Mouse (Mus musculus): ENCODE results near the gene Hrk. TPM values are rescaled to one million over a fixed set of nuclear protein-coding genes. Genes with fewer than 3 reads are reported as not detected.

The Hrk gene
- polyA plus RNA-seq, 1 experiment from 2014 or later, result not detected

DNA sequence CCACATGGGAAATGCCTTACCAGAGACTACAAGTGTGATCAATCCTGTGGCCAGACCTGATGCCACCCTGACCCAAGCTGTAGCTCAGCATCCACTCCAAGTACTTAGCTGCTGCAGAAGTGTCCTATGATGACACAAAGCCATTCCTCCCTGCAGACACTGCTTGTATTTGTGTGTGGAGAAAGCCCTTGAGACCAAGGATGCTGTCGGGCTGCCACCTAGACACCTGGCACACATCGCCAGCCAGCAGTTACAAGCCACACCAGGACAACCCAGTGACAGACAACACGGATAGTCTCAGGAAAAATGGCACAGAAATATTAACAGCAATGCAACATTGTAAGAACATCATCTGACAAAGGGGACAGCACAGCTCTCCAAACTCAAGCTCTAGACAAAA lies 19.0 kb upstream of the Hrk start:
- no peak overlapping the region for H3K4me3 ChIP-seq (ENCODE audit: inconsistent target)
- WGBS (ENCODE audit: missing documents), result 100% methylated on average over 3 of the region's 3 CpGs
- H3K36me3 ChIP-seq (ENCODE audit: inconsistent target), result peaks cover 26% of the 10 kb centered on the region; the same call in 1 of the 2 replicates
- peaks cover 74% of the 10 kb centered on the region for H3K79me2 ChIP-seq (ENCODE audit: inconsistent target)
- H3K27ac ChIP-seq, result no peak overlapping the region

GRCm38 (mm10) chr5:118145999-118146679 lies 18.3 kb upstream of the Hrk start:
- 95% methylated on average over 15 of the region's 15 CpGs for WGBS (ENCODE audit: missing documents)
- Histone ChIP-seq H3K27ac (no peak overlapping the region), H3K79me2 (ENCODE audit: inconsistent target) (peaks cover 81% of the 10 kb centered on the region), H3K4me3 (ENCODE audit: inconsistent target) (no peak overlapping the region), H3K36me3 (ENCODE audit: inconsistent target) (peaks cover 20% of the 10 kb centered on the region; the same call in 1 of the 2 replicates)

DNA sequence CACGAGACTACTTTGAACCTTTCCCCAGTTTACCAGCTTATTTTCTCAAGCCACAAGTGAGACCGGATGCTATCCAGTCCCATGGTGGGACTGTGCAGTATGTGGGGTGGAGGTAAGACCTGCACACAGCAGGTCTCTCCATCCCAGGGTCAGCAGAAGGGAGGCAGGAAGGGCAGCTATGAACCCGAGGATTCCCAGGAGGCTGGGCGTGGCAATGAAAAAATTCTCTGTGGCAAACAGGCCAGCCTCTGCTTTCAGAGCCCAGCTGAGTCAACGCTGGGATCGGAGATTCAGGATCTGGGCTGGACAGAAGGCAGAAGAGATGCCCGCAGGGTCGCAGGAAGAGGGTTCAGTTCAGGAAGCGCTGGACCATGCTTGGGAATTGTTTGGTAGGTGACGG lies 17.2 kb upstream of the Hrk start:
- Histone ChIP-seq H3K79me2 (ENCODE audit: inconsistent target) (peaks cover 92% of the 10 kb centered on the region), H3K27ac (no peak overlapping the region), H3K4me3 (ENCODE audit: inconsistent target) (no peak overlapping the region), H3K36me3 (ENCODE audit: inconsistent target) (peaks cover 11% of the 10 kb centered on the region; the same call in 1 of the 2 replicates)
- 92% methylated on average over 10 of the region's 10 CpGs for WGBS (ENCODE audit: missing documents)

- H3K4me3 ChIP-seq (ENCODE audit: inconsistent target), result no peak overlapping the region
- WGBS (ENCODE audit: missing documents), result 95% methylated on average over 3 of the region's 3 CpGs
- peaks cover 5% of the 10 kb centered on the region; the same call in 1 of the 2 replicates for H3K36me3 ChIP-seq (ENCODE audit: inconsistent target)
- H3K79me2 ChIP-seq (ENCODE audit: inconsistent target), result peaks cover 100% of the 10 kb centered on the region
- no peak overlapping the region for H3K27ac ChIP-seq
Measured at GRCm38 (mm10) chr5:118149711-118150110, 14.7 kb upstream of the Hrk start.

DNA sequence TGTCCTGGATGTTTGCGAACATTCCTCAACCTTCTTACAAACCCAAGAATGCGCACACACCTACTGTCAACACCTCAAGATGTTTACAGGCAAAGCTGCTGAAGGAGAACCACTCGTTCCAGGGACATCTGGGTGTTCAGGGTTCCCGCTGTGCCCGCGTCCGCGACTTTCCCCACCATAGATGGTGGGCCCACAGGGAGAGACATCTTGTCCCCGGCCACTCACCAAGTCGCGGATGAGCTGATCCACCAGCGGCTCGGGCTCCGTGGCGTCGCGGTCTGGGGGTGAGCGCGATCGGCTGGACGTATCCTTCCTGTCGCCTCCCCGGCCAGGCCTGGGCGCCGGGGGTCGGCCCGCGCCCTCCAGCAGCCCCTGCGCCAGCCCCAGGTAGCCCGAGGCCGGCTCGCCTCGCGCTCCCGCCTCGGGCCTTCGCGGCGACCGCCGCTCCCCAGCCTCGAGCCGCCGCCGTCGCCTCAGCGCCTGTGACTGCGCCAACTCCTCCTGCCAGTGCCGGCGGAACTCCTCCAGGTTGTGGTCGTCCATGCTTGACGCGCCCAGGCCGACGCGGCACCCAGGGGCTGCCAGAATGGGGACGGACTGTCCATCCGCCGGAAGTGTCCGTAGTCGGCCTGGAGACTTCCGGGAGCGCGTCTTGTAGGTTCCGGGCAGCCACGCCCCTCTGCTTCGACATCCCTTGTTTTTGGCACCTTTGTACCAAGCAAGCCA lies 9.4 kb upstream of the Hrk start, which contains the start of gene Fbxw8:
Fbxw8 (minus strand) TSS at position 626 of the 726 bp plus-strand sequence.
- Histone ChIP-seq H3K79me2 (ENCODE audit: inconsistent target) (peaks cover 50% of the 10 kb centered on the region), H3K27ac (no peak within 1 kb of the TSS), H3K4me3 (ENCODE audit: inconsistent target) (peak within 1 kb of the TSS; percentile 59), H3K36me3 (ENCODE audit: inconsistent target) (no peaks in the 10 kb centered on the region)
- WGBS (ENCODE audit: missing documents), result 1% methylated on average over 66 of the region's 67 CpGs

DNA sequence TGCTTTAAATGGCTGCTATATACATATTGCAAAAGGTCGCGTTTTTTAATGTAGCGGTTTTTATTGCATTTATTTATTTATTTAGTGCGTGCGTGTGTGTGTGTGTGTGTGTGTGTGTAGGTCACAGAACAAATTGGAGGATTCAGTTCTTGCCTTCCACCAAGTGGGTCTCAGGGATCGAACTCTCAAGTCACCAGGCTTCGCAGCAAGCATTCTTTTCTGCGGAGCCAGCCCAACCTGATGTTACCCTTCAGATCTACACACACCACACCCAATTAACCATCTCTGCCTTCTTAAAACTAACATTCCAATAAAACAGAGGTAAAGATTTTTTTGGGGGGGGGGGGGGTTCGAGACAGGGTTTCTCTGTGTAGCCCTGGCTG lies 8.9 kb upstream of the Hrk start:
- Histone ChIP-seq H3K4me3 (ENCODE audit: inconsistent target) (peak overlapping the region; percentile 8; the same call in 1 of the 2 replicates), H3K36me3 (ENCODE audit: inconsistent target) (no peaks in the 10 kb centered on the region), H3K27ac (no peak overlapping the region), H3K79me2 (ENCODE audit: inconsistent target) (peaks cover 44% of the 10 kb centered on the region)
- WGBS (ENCODE audit: missing documents), result 37% methylated on average over 9 of the region's 9 CpGs

DNA sequence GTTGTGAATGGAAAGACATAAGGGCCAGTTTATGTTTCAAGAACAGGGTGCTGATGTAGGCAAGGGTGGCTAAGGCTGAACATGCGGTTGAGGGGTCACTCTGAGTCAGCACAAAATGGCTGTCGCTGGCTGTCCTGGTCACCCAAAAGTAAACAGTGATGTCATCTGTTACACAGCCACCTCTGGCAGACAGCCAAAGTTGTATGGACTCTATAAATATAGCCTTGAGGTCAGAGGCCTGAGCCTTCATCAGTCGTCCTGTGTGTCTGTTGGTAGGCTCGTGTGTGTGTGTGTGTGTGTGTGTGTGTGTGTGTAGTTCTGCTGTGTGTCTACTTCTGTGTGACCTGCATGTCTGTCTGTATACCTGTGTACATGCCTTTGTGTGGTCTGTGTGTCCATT lies 7.5 kb upstream of the Hrk start:
- WGBS (ENCODE audit: missing documents), result 58% methylated on average over 4 of the region's 4 CpGs
- no peak overlapping the region for H3K4me3 ChIP-seq (ENCODE audit: inconsistent target)
- H3K36me3 ChIP-seq (ENCODE audit: inconsistent target), result no peaks in the 10 kb centered on the region
- no peak overlapping the region for H3K27ac ChIP-seq
- H3K79me2 ChIP-seq (ENCODE audit: inconsistent target), result peaks cover 30% of the 10 kb centered on the region

- no peak overlapping the region for H3K4me3 ChIP-seq (ENCODE audit: inconsistent target)
- WGBS (ENCODE audit: missing documents), result 23% methylated on average over 4 of the region's 4 CpGs
- H3K79me2 ChIP-seq (ENCODE audit: inconsistent target), result no peaks in the 10 kb centered on the region
- no peak overlapping the region for H3K27ac ChIP-seq
- no peaks in the 10 kb centered on the region for H3K36me3 ChIP-seq (ENCODE audit: inconsistent target)
Measured at GRCm38 (mm10) chr5:118160691-118161090, 3.8 kb upstream of the Hrk start.

- H3K79me2 ChIP-seq (ENCODE audit: inconsistent target), result no peaks in the 10 kb centered on the region
Measured at GRCm38 (mm10) chr5:118165462-118165861, 1.0 kb downstream of the Hrk start.

GRCm38 (mm10) chr5:118167561-118167995 lies 3.1 kb downstream of the Hrk start:
- H3K4me3 ChIP-seq (ENCODE audit: inconsistent target), result no peak overlapping the region
- H3K27ac ChIP-seq, result no peak overlapping the region
- WGBS (ENCODE audit: missing documents), result 78% methylated on average over 8 of the region's 8 CpGs
- H3K36me3 ChIP-seq (ENCODE audit: inconsistent target), result no peaks in the 10 kb centered on the region
- H3K79me2 ChIP-seq (ENCODE audit: inconsistent target), result no peaks in the 10 kb centered on the region

More at GRCm38 (mm10) chr5:118165462-118165861, 1.0 kb downstream of the Hrk start:
- Histone ChIP-seq H3K4me3 (ENCODE audit: inconsistent target) (no peak overlapping the region), H3K27ac (no peak overlapping the region), H3K36me3 (ENCODE audit: inconsistent target) (no peaks in the 10 kb centered on the region)

DNA sequence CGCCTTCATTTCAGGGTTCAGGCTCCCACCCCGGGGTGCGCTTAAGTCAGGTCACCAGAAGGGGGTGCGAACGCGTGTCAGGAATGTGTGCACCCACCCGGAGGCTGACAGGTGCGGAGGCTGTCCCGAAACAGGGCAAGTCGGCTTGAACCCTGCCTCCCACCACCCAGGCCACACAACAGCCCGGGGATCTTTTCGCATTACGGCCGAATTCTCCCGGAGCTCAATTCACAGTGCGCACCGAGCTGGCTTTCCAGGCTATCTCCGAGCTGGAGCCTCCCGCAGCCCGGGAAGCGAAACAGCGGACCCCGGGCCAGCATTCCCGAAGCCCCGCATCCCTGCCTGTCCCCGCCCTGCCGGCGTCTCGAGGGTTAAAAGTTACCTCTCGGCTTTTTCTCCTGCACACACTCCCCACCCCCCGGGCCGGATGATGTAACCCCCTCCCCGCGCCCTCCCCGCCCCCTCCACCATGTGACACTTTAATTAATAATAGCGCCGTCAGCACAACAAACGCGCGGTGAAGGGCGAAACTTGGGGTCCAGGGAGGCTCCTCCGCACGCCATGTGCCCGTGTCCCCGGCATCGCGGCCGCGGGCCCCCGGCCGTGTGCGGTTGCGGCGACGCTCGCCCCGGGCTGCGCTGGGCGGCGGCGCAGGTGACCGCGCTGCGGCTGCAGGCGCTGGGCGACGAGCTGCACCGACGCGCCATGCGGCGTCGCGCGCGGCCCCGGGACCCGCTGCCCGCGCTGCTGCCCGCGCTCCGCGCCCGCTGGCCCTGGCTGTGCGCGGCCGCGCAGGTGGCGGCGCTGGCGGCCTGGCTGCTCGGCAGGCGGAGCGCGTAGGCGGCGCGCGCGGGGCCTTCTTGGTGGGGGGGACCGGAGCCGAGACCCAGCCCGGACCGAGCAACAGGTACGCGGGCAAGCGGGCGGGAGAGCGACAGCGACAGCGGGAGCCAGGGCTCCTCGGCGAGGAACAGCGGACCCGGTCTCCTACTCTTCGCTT lies 5.1 kb downstream of the Hrk start:
- Histone ChIP-seq H3K4me3 (ENCODE audit: inconsistent target) (no peak overlapping the region), H3K27ac (no peak overlapping the region), H3K36me3 (ENCODE audit: inconsistent target) (no peaks in the 10 kb centered on the region), H3K79me2 (ENCODE audit: inconsistent target) (no peaks in the 10 kb centered on the region)
- 2% methylated on average over 112 of the region's 117 CpGs for WGBS (ENCODE audit: missing documents)

GRCm38 (mm10) chr5:118170888-118171529 lies 6.6 kb downstream of the Hrk start:
- WGBS (ENCODE audit: missing documents), result 3% methylated on average over 25 of the region's 25 CpGs

DNA sequence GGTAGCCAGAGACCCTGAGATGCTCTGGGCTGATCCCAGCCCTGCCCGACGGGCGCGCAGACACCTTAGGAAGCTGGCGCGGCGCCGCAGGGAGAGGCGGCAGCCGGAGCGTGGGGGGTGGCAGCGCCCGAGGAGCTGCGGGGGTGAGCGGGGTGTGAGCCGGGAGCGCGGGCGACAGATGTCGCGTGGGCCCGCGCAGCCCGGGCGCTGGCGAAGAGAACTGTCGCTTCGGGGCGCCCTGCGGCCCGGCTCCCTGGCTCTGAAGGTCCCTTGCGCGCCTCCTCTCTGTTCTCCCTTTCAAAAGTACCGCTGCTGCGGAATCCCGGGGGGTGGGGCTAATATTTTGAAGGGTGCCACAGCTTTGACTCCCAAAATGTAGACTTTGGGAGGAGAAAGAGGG lies 7.2 kb downstream of the Hrk start:
- WGBS (ENCODE audit: missing documents), result 2% methylated on average over 36 of the region's 36 CpGs
- peak overlapping the region; percentile 25; the same call in 1 of the 2 replicates for H3K4me3 ChIP-seq (ENCODE audit: inconsistent target)
- no peak overlapping the region for H3K27ac ChIP-seq
- no peaks in the 10 kb centered on the region for H3K36me3 ChIP-seq (ENCODE audit: inconsistent target)
- H3K79me2 ChIP-seq (ENCODE audit: inconsistent target), result no peaks in the 10 kb centered on the region

More at GRCm38 (mm10) chr5:118170888-118171529, 6.6 kb downstream of the Hrk start:
- Histone ChIP-seq H3K36me3 (ENCODE audit: inconsistent target) (no peaks in the 10 kb centered on the region), H3K79me2 (ENCODE audit: inconsistent target) (no peaks in the 10 kb centered on the region), H3K4me3 (ENCODE audit: inconsistent target) (no peak overlapping the region), H3K27ac (no peak overlapping the region)
